Mouse (Mus musculus): ENCODE results near the gene Pald1. TPM values are rescaled to one million over a fixed set of nuclear protein-coding genes. Genes with fewer than 3 reads are reported as not detected.

Gene Pald1
- polyA plus RNA-seq, 1 experiment from 2014 or later, result 17.3 TPM

DNA sequence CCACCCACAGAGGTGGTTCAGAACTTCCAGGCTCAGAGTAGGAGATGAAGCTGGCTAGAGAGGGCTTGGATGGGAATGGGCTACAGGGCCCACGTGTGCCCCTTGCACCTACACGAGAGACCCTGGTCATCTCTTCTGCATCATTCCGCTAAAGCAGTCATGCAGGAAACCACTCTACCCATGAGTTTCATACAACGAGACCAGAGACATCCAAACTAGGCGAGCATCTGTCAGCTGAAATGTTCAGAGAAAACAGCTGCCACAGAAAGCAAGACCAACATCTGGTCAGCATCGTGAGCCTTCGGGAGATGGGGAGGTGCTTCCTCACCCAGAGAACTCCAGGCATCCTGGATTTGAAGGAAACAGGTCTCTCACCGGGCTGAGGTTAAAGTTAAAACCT lies 26.8 kb downstream of the Pald1 start:
- Histone ChIP-seq H3K36me3 (ENCODE audit: control insufficient read depth, insufficient read depth, low read length) (no peaks in the 10 kb centered on the region), H3K9ac (ENCODE audit: low read length) (no peak overlapping the region), H3K27ac (ENCODE audit: low read depth, low read length) (no peak overlapping the region), H3K9me3 (ENCODE audit: control insufficient read depth, low read length) (no peaks in the 10 kb centered on the region), H3K4me2 (no peak overlapping the region), H3K4me1 (ENCODE audit: control insufficient read depth, insufficient read depth, low read length) (no peaks in the 10 kb centered on the region), H3K27me3 (ENCODE audit: control insufficient read depth, insufficient read depth, low read length) (no peaks in the 10 kb centered on the region), H3K4me3 (ENCODE audit: low read depth, low read length) (no peak overlapping the region)
- DNase-seq (ENCODE audit: low spot score, missing footprints) (no peak), ATAC-seq (ENCODE audit: low FRiP score) (no peak)
- 90% methylated on average over 8 of the region's 8 CpGs for WGBS

DNA sequence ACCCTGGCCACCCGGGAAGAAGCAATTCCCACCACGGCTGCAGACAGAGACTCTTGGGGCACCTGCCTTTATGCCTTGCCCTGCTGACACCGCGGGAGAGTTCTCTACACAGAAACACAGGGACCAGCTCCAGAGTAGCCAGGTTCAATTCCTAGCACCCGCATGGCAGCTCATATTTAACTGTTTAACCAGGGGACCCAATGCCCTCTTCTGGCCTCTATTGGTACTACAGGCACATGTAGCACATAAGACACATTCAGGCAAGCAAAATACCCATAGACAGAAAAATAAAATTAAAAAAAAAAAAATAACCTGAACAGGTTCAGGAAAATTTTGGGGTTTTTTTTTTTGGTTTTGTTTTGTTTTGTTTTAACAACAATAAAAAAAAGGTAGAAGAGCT lies 27.2 kb downstream of the Pald1 start:
- no peak overlapping the region for H3K27ac ChIP-seq (ENCODE audit: low read depth, low read length)
- no peak overlapping the region for H3K9ac ChIP-seq (ENCODE audit: low read length)
- H3K36me3 ChIP-seq (ENCODE audit: control insufficient read depth, insufficient read depth, low read length), result no peaks in the 10 kb centered on the region
- DNase-seq (ENCODE audit: low spot score, missing footprints) (no peak), ATAC-seq (ENCODE audit: low FRiP score) (no peak)
- 93% methylated on average over 5 of the region's 5 CpGs for WGBS
- H3K4me3 ChIP-seq (ENCODE audit: low read depth, low read length), result no peak overlapping the region
- no peaks in the 10 kb centered on the region for H3K27me3 ChIP-seq (ENCODE audit: control insufficient read depth, insufficient read depth, low read length)
- no peak overlapping the region for H3K4me2 ChIP-seq
- no peaks in the 10 kb centered on the region for H3K9me3 ChIP-seq (ENCODE audit: control insufficient read depth, low read length)
- no peaks in the 10 kb centered on the region for H3K4me1 ChIP-seq (ENCODE audit: control insufficient read depth, insufficient read depth, low read length)

DNA sequence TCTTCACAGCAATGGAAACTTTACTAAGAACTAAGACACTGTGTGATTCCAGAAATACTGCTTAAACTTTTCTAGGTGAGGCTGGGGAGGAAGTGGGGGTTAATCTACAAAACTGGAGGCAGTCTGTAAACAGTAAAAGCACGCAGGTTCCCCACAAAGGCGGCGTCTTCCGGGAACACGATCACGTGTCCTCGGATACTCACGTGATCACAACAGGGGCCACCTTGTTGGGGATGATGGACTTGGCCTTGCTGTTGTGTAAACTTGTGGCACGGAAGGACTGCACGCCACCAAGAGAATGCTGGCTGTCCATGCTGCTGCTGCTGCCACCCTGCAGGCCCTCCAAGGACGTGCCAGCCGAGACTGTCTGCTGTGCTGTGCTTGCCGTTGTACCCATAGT lies 27.7 kb downstream of the Pald1 start:
- ATAC-seq (ENCODE audit: low FRiP score) (no peak), DNase-seq (ENCODE audit: low spot score, missing footprints) (no peak)
- Histone ChIP-seq H3K9me3 (ENCODE audit: control insufficient read depth, low read length) (no peaks in the 10 kb centered on the region), H3K27me3 (ENCODE audit: control insufficient read depth, insufficient read depth, low read length) (no peaks in the 10 kb centered on the region), H3K4me3 (ENCODE audit: low read depth, low read length) (no peak overlapping the region), H3K27ac (ENCODE audit: low read depth, low read length) (no peak overlapping the region), H3K4me2 (no peak overlapping the region), H3K4me1 (ENCODE audit: control insufficient read depth, insufficient read depth, low read length) (no peaks in the 10 kb centered on the region), H3K36me3 (ENCODE audit: control insufficient read depth, insufficient read depth, low read length) (no peaks in the 10 kb centered on the region), H3K9ac (ENCODE audit: low read length) (no peak overlapping the region)
- WGBS, result 96% methylated on average over 13 of the region's 13 CpGs

DNA sequence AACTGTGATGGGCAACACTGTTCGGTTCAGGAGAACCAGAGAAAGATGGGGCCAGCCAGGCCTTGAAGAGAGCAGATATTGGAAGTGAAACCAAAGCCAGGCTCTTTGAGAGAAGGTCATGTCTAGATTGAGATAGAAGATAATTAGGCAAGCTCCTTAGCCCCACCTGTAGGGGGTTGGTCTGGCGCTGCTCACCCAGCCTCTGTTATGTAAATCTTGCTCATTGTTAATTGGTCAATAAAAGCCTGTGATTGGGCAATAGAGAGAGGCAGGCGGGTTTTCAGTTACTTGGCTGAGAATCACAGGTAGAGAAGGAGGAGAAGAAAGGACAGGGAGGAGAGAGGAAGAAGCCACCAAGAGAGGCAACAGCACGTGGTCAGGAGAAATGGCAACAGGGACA lies 32.1 kb downstream of the Pald1 start:
- H3K27me3 ChIP-seq (ENCODE audit: control insufficient read depth, insufficient read depth, low read length), result no peaks in the 10 kb centered on the region
- H3K4me2 ChIP-seq, result no peak overlapping the region
- H3K4me1 ChIP-seq (ENCODE audit: control insufficient read depth, insufficient read depth, low read length), result no peaks in the 10 kb centered on the region
- H3K36me3 ChIP-seq (ENCODE audit: control insufficient read depth, insufficient read depth, low read length), result 0 out of 2 replicates have a peak, but pooled peaks cover 5% of the 10 kb centered on the region
- ATAC-seq (ENCODE audit: low FRiP score), result no peak
- H3K4me3 ChIP-seq (ENCODE audit: low read depth, low read length), result no peak overlapping the region
- H3K9ac ChIP-seq (ENCODE audit: low read length), result no peak overlapping the region
- DNase-seq (ENCODE audit: low spot score, missing footprints), result no peak
- no peaks in the 10 kb centered on the region for H3K9me3 ChIP-seq (ENCODE audit: control insufficient read depth, low read length)
- 61% methylated on average over 4 of the region's 4 CpGs for WGBS
- H3K27ac ChIP-seq (ENCODE audit: low read depth, low read length), result no peak overlapping the region

DNA sequence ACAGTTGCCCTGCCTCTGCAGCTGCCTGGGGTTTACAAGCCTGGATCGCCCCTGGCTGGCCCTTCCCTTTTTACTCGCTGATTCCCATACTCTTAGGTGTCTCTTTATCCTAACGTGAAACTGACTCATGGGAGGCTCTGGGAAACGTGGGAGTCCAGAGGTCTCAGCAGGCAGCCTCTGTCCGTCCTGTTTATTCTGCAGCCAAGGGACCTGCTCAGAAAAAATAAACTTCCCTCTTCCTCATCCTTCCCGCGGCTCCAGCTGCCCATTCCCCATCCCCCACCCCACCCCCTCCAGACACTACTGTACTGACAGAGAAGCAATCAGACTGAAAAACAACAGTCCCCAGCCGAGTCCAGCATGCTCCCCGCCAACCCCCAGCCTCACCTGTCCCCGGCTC lies 37.0 kb downstream of the Pald1 start:
- Histone ChIP-seq H3K4me2 (no peak overlapping the region), H3K27me3 (ENCODE audit: control insufficient read depth, insufficient read depth, low read length) (no peaks in the 10 kb centered on the region), H3K27ac (ENCODE audit: low read depth, low read length) (no peak overlapping the region), H3K4me3 (ENCODE audit: low read depth, low read length) (no peak overlapping the region), H3K9me3 (ENCODE audit: control insufficient read depth, low read length) (no peaks in the 10 kb centered on the region), H3K36me3 (ENCODE audit: control insufficient read depth, insufficient read depth, low read length) (0 out of 2 replicates have a peak, but pooled peaks cover 5% of the 10 kb centered on the region), H3K4me1 (ENCODE audit: control insufficient read depth, insufficient read depth, low read length) (no peaks in the 10 kb centered on the region), H3K9ac (ENCODE audit: low read length) (no peak overlapping the region)
- 43% methylated on average over 10 of the region's 10 CpGs for WGBS
- no peak for ATAC-seq (ENCODE audit: low FRiP score)
- peak; percentile 81 for DNase-seq (ENCODE audit: low spot score, missing footprints)

DNA sequence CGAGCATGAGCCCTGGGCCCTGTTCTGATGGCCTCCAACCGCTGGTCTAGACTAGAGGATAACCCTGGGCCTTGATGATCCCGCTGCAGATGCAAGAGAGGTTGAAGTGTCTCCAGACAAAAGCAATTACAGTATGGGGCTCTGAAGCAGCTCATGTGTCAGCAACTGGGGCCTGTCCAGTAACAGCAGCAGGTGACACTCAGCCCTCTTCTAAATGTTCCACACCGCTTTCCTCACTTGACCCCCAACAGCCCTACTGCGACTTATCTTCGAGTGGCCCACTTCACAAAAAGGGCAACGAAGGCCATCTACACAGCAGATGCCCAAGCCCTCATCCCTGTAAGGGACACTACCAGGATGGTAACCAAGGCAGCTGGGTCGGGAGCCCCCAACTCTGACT lies 38.2 kb downstream of the Pald1 start:
- Histone ChIP-seq H3K36me3 (ENCODE audit: control insufficient read depth, insufficient read depth, low read length) (0 out of 2 replicates have a peak, but pooled peaks cover 4% of the 10 kb centered on the region), H3K27ac (ENCODE audit: low read depth, low read length) (no peak overlapping the region), H3K4me2 (no peak overlapping the region), H3K9ac (ENCODE audit: low read length) (no peak overlapping the region), H3K27me3 (ENCODE audit: control insufficient read depth, insufficient read depth, low read length) (no peaks in the 10 kb centered on the region), H3K9me3 (ENCODE audit: control insufficient read depth, low read length) (no peaks in the 10 kb centered on the region), H3K4me3 (ENCODE audit: low read depth, low read length) (no peak overlapping the region), H3K4me1 (ENCODE audit: control insufficient read depth, insufficient read depth, low read length) (no peaks in the 10 kb centered on the region)
- no peak for ATAC-seq (ENCODE audit: low FRiP score)
- 83% methylated on average over 8 of the region's 8 CpGs for WGBS
- peak; percentile 82 for DNase-seq (ENCODE audit: low spot score, missing footprints)

DNA sequence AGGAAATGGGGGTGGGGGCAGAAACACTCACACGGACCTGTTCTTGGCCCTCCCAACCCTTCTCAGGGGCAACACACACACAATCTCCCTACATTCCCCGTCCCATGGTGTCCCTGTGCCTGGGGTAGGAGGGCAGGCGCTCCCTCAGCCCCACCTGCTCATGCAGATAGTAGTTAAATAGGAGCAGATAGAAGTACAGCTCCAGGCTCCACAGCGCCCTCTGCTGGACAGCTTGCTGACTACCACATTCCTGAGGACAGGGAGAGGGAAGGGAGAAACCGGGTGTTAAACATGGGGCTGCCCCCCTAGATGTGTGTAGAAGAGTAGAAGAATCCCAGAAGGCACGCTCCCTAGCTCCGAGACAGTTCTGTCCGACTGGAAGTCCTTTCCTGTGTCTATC lies 39.4 kb downstream of the Pald1 start:
- H3K9ac ChIP-seq (ENCODE audit: low read length), result no peak overlapping the region
- 54% methylated on average over 8 of the region's 8 CpGs for WGBS
- no peak for ATAC-seq (ENCODE audit: low FRiP score)

DNA sequence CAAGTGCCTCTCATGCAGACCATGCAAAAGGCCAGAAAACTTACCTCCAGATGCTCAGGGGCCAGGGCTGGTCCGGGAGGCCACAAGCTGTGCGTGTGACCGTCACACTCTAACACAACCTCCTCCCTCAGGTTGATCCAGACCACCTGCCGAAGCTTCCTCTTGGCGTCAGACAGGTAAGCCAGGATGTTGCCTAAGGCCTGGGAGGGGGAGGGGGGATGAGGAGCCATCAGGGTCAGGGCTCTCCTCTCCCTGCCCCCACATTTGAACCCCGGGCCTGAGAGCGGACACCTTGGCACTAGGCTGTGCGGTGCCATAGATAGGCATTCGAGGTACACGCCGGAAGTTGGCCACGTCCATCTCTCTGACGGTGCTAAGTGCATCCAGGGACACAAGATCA lies 40.6 kb downstream of the Pald1 start:
- H3K4me3 ChIP-seq (ENCODE audit: low read depth, low read length), result no peak overlapping the region
- no peak overlapping the region for H3K9ac ChIP-seq (ENCODE audit: low read length)
- no peak overlapping the region for H3K27ac ChIP-seq (ENCODE audit: low read depth, low read length)
- ATAC-seq (ENCODE audit: low FRiP score), result no peak
- no peaks in the 10 kb centered on the region for H3K27me3 ChIP-seq (ENCODE audit: control insufficient read depth, insufficient read depth, low read length)
- no peaks in the 10 kb centered on the region for H3K4me1 ChIP-seq (ENCODE audit: control insufficient read depth, insufficient read depth, low read length)
- no peak for DNase-seq (ENCODE audit: low spot score, missing footprints)
- WGBS, result 93% methylated on average over 13 of the region's 13 CpGs
- no peak overlapping the region for H3K4me2 ChIP-seq
- H3K36me3 ChIP-seq (ENCODE audit: control insufficient read depth, insufficient read depth, low read length), result no peaks in the 10 kb centered on the region
- no peaks in the 10 kb centered on the region for H3K9me3 ChIP-seq (ENCODE audit: control insufficient read depth, low read length)

More for the DNA sequence above, 39.4 kb downstream of the Pald1 start:
- Histone ChIP-seq H3K4me1 (ENCODE audit: control insufficient read depth, insufficient read depth, low read length) (no peaks in the 10 kb centered on the region), H3K27me3 (ENCODE audit: control insufficient read depth, insufficient read depth, low read length) (no peaks in the 10 kb centered on the region), H3K27ac (ENCODE audit: low read depth, low read length) (no peak overlapping the region), H3K4me3 (ENCODE audit: low read depth, low read length) (no peak overlapping the region), H3K9me3 (ENCODE audit: control insufficient read depth, low read length) (no peaks in the 10 kb centered on the region), H3K4me2 (no peak overlapping the region), H3K36me3 (ENCODE audit: control insufficient read depth, insufficient read depth, low read length) (no peaks in the 10 kb centered on the region)
- peak; percentile 95 for DNase-seq (ENCODE audit: low spot score, missing footprints)

DNA sequence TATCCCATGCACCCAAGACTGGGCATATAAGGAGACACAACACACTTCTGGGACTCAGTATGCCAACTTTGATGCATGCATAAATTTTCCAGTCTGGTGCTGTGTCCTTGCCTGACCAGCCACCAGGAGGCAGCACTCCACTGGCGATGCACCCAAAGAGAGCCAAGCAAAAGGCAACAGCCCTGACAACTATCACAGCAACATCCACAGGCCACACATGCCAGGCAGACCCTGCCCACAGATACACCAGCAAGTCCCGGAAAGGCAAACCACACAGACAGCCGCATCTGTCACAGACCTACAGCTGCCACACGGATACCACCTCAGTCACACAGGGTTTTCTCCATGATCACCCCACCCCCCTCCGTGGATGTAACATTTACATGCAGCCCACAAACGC lies 41.8 kb downstream of the Pald1 start:
- Histone ChIP-seq H3K27me3 (ENCODE audit: control insufficient read depth, insufficient read depth, low read length) (no peaks in the 10 kb centered on the region), H3K4me1 (ENCODE audit: control insufficient read depth, insufficient read depth, low read length) (no peaks in the 10 kb centered on the region), H3K9me3 (ENCODE audit: control insufficient read depth, low read length) (no peaks in the 10 kb centered on the region), H3K4me2 (no peak overlapping the region), H3K36me3 (ENCODE audit: control insufficient read depth, insufficient read depth, low read length) (no peaks in the 10 kb centered on the region), H3K9ac (ENCODE audit: low read length) (no peak overlapping the region), H3K4me3 (ENCODE audit: low read depth, low read length) (no peak overlapping the region), H3K27ac (ENCODE audit: low read depth, low read length) (no peak overlapping the region)
- 72% methylated on average over 6 of the region's 6 CpGs for WGBS
- peak; percentile 91 for DNase-seq (ENCODE audit: low spot score, missing footprints)
- peak; percentile 56 for ATAC-seq (ENCODE audit: low FRiP score)

DNA sequence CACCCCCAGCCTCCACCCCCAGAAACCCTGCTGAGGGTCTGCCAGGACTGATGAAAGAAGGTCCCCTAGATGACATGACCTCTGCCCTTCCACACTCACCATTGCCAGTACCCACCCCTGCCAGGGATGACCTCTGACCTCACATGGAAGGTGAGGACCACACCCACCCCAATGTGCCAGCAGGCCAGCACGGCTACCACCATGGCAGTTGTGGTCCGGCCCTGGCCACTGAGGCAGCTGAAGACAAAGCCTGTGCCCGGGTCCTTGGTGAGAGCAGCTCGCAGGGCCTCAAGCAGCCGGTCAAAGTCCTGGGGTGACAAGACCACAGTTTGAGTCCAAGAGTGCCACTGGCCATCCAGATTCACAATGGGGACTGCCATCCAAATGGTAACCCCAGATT lies 42.3 kb downstream of the Pald1 start:
- WGBS, result 93% methylated on average over 5 of the region's 5 CpGs
- Histone ChIP-seq H3K4me3 (ENCODE audit: low read depth, low read length) (no peak overlapping the region), H3K4me1 (ENCODE audit: control insufficient read depth, insufficient read depth, low read length) (no peaks in the 10 kb centered on the region), H3K36me3 (ENCODE audit: control insufficient read depth, insufficient read depth, low read length) (no peaks in the 10 kb centered on the region), H3K27ac (ENCODE audit: low read depth, low read length) (no peak overlapping the region), H3K4me2 (no peak overlapping the region), H3K9ac (ENCODE audit: low read length) (no peak overlapping the region), H3K9me3 (ENCODE audit: control insufficient read depth, low read length) (no peaks in the 10 kb centered on the region), H3K27me3 (ENCODE audit: control insufficient read depth, insufficient read depth, low read length) (no peaks in the 10 kb centered on the region)
- DNase-seq (ENCODE audit: low spot score, missing footprints), result no peak
- ATAC-seq (ENCODE audit: low FRiP score), result no peak
